Mouse (Mus musculus) kidney, embryonic 14.5 days (tissue): ENCODE measurements around the gene Otud7a. TPM values are rescaled to one million over a fixed set of nuclear protein-coding genes. Genes with fewer than 3 reads are reported as not detected.
A peak's percentile ranks its signal among the peaks of the same experiment; 100 is the strongest.

Experiments used
- ATAC-seq: fragments of 200-750 bp; cut with Nextera tagmentation; 2 replicates; pipeline ENCODE4 v1.8.0; 2017; ENCODE audit warnings: moderate number of reproducible peaks, mild to moderate bottlenecking, moderate TSS enrichment, moderate library complexity; ENCODE audit not compliant: low FRiP score, low TSS enrichment
- H3K27ac ChIP-seq: fragments of 300-500 bp; sonication (generic); 2 replicates; pipeline ENCODE4 v1.5.1; 2014; ENCODE audit warnings: low read depth, mild to moderate bottlenecking, low read length, moderate library complexity, mixed read lengths
- H3K27me3 ChIP-seq: fragments of 300-500 bp; sonication (generic); 2 replicates; pipeline ENCODE4 v1.6.1; 2014; ENCODE audit warnings: mild to moderate bottlenecking, low read length; ENCODE audit not compliant: control insufficient read depth, insufficient read depth
- H3K36me3 ChIP-seq: fragments of 300-500 bp; sonication (generic); 2 replicates; pipeline ENCODE4 v1.6.1; 2014; ENCODE audit warnings: low read length, mixed read lengths; ENCODE audit not compliant: control insufficient read depth, insufficient read depth
- H3K4me1 ChIP-seq: fragments of 300-500 bp; sonication (generic); 2 replicates; pipeline ENCODE4 v1.6.1; 2014; ENCODE audit warnings: low read length, mixed read lengths; ENCODE audit not compliant: control insufficient read depth, insufficient read depth
- H3K4me2 ChIP-seq: fragments of 300-500 bp; sonication (generic); replicated peaks from 2 replicates; pipeline ENCODE4 v1.6.1; 2014; ENCODE audit warnings: low read depth, mild to moderate bottlenecking, low read length
- H3K4me3 ChIP-seq: fragments of 300-500 bp; sonication (generic); 2 replicates; pipeline ENCODE4 v1.5.1; 2014; ENCODE audit warnings: mild to moderate bottlenecking, low read length
- H3K9ac ChIP-seq: fragments of 300-500 bp; sonication (generic); 2 replicates; pipeline ENCODE4 v1.6.1; 2014; ENCODE audit warnings: low read depth, mild to moderate bottlenecking, low read length, moderate library complexity
- H3K9me3 ChIP-seq: fragments of 300-500 bp; sonication (generic); 2 replicates; pipeline ENCODE4 v1.6.1; 2016; ENCODE audit warnings: low read length; ENCODE audit not compliant: control insufficient read depth
- WGBS: fragments of 180-500 bp; shearing (Covaris S2); extraction: QIAGEN DNeasy Blood & Tissue Kit; methylation state at CpG from one replicate; pipeline ENCODE4 v1.1.7; 2014; 5-methylcytosine and 5-hydroxymethylcytosine counted together
- polyA plus RNA-seq: library from polyadenylated mRNA; unstranded; fragments of >200 nt; fragmentation: Nextera tagmentation; extraction: Ambion mirVana; gene quantifications from 2 replicates; pipeline ENCODE4 v1.2.1, GENCODE M21; 2014

Otud7a gene
- polyA plus RNA-seq, 1 experiment from 2014 or later = 0.31 TPM

GRCm38 (mm10) chr7:63738142-63738541 lies 293.6 kb downstream of the Otud7a start:
- H3K4me1 ChIP-seq = no peaks in the 10 kb centered on the region
- no peak for ATAC-seq
- H3K27ac ChIP-seq = no peak overlapping the region
- no peak overlapping the region for H3K9ac ChIP-seq
- H3K9me3 ChIP-seq = no peaks in the 10 kb centered on the region
- H3K4me3 ChIP-seq = no peak overlapping the region
- no peaks in the 10 kb centered on the region for H3K27me3 ChIP-seq
- H3K4me2 ChIP-seq = no peak overlapping the region
- 71% methylated on average over 1 of the region's 1 CpGs for WGBS
- H3K36me3 ChIP-seq = no peaks in the 10 kb centered on the region

- Histone ChIP-seq H3K4me1 (no peaks in the 10 kb centered on the region), H3K9me3 (no peaks in the 10 kb centered on the region), H3K36me3 (no peaks in the 10 kb centered on the region), H3K27ac (no peak overlapping the region), H3K27me3 (no peaks in the 10 kb centered on the region), H3K4me3 (no peak overlapping the region), H3K4me2 (no peak overlapping the region), H3K9ac (no peak overlapping the region)
- no peak for ATAC-seq
- 100% methylated on average over 1 of the region's 1 CpGs for WGBS
Observed at GRCm38 (mm10) chr7:63743116-63743515, 298.6 kb downstream of the Otud7a start.

GRCm38 (mm10) chr7:63752081-63752480 lies 307.5 kb downstream of the Otud7a start:
- H3K4me1 ChIP-seq = no peaks in the 10 kb centered on the region
- WGBS = 41% methylated on average over 4 of the region's 4 CpGs
- H3K27me3 ChIP-seq = peaks cover 33% of the 10 kb centered on the region
- no peak overlapping the region for H3K4me2 ChIP-seq
- no peak overlapping the region for H3K4me3 ChIP-seq
- H3K9me3 ChIP-seq = no peaks in the 10 kb centered on the region
- no peak for ATAC-seq
- no peak overlapping the region for H3K27ac ChIP-seq
- no peaks in the 10 kb centered on the region for H3K36me3 ChIP-seq
- H3K9ac ChIP-seq = no peak overlapping the region

- Histone ChIP-seq H3K9ac (no peak overlapping the region), H3K36me3 (no peaks in the 10 kb centered on the region), H3K9me3 (no peaks in the 10 kb centered on the region), H3K4me2 (no peak overlapping the region), H3K27ac (no peak overlapping the region), H3K27me3 (peaks cover 45% of the 10 kb centered on the region), H3K4me3 (no peak overlapping the region), H3K4me1 (peaks cover 4% of the 10 kb centered on the region; the same call in 1 of the 2 replicates)
- 14% methylated on average over 6 of the region's 6 CpGs for WGBS
- peak; percentile 56; the same call in 1 of the 2 replicates for ATAC-seq
Observed at GRCm38 (mm10) chr7:63753274-63753751, 308.8 kb downstream of the Otud7a start.

- WGBS = 2% methylated on average over 43 of the region's 43 CpGs
- H3K9me3 ChIP-seq = no peaks in the 10 kb centered on the region
- no peak for ATAC-seq
- no peak overlapping the region for H3K27ac ChIP-seq
- peaks cover 4% of the 10 kb centered on the region; the same call in 1 of the 2 replicates for H3K4me1 ChIP-seq
- peak overlapping the region; percentile 33 for H3K4me3 ChIP-seq
- H3K36me3 ChIP-seq = no peaks in the 10 kb centered on the region
- H3K27me3 ChIP-seq = peaks cover 60% of the 10 kb centered on the region
- H3K9ac ChIP-seq = no peak overlapping the region; the same call in 1 of the 2 replicates
- peak overlapping the region; percentile 51 for H3K4me2 ChIP-seq
Observed at GRCm38 (mm10) chr7:63754573-63755475, 310.3 kb downstream of the Otud7a start.

GRCm38 (mm10) chr7:63755476-63755948 lies 311.0 kb downstream of the Otud7a start:
- Histone ChIP-seq H3K4me3 (peak overlapping the region; percentile 33), H3K4me1 (peaks cover 4% of the 10 kb centered on the region; the same call in 1 of the 2 replicates), H3K9me3 (no peaks in the 10 kb centered on the region), H3K27me3 (peaks cover 65% of the 10 kb centered on the region), H3K27ac (no peak overlapping the region), H3K36me3 (no peaks in the 10 kb centered on the region), H3K9ac (no peak overlapping the region), H3K4me2 (peak overlapping the region; percentile 51)
- peak; percentile 21; the same call in 1 of the 2 replicates for ATAC-seq
- under 1% methylated on average over 13 of the region's 13 CpGs for WGBS

- Histone ChIP-seq H3K4me2 (peak overlapping the region; percentile 68), H3K4me1 (peaks cover 4% of the 10 kb centered on the region; the same call in 1 of the 2 replicates), H3K9ac (no peak overlapping the region), H3K4me3 (peak overlapping the region; percentile 39), H3K9me3 (no peaks in the 10 kb centered on the region), H3K27ac (no peak overlapping the region), H3K27me3 (peaks cover 75% of the 10 kb centered on the region), H3K36me3 (no peaks in the 10 kb centered on the region)
- WGBS = 6% methylated on average over 25 of the region's 25 CpGs
- ATAC-seq = no peak
Observed at GRCm38 (mm10) chr7:63757136-63757677, 312.7 kb downstream of the Otud7a start.

- H3K36me3 ChIP-seq = no peaks in the 10 kb centered on the region
- peaks cover 75% of the 10 kb centered on the region for H3K27me3 ChIP-seq
- H3K4me3 ChIP-seq = peak overlapping the region; percentile 39
- H3K4me2 ChIP-seq = peak overlapping the region; percentile 68
- no peak overlapping the region for H3K9ac ChIP-seq
- no peak overlapping the region for H3K27ac ChIP-seq
- no peaks in the 10 kb centered on the region for H3K9me3 ChIP-seq
- under 1% methylated on average over 65 of the region's 85 CpGs for WGBS
- no peak for ATAC-seq
- H3K4me1 ChIP-seq = peaks cover 4% of the 10 kb centered on the region; the same call in 1 of the 2 replicates
Observed at GRCm38 (mm10) chr7:63757678-63758239, 313.2 kb downstream of the Otud7a start.
